Mouse (Mus musculus) lung, embryonic 16.5 days (tissue): Measurements from ENCODE around the gene Aebp1. TPM values are rescaled to one million over a fixed set of nuclear protein-coding genes. Genes with fewer than 3 reads are reported as not detected.

ENCODE experiments used
- ATAC-seq: fragments of 200-750 bp; cut with Nextera tagmentation; 2 replicates; pipeline ENCODE4 v1.8.0; 2017; ENCODE audit warnings: low read depth, mild to moderate bottlenecking, moderate library complexity
- H3K27ac ChIP-seq: fragments of 300-500 bp; sonication (generic); 2 replicates; pipeline ENCODE4 v1.5.1; 2014; ENCODE audit warnings: mild to moderate bottlenecking, control low read depth, low read length
- H3K27me3 ChIP-seq: fragments of 300-500 bp; sonication (generic); 2 replicates; pipeline ENCODE4 v1.6.1; 2014; ENCODE audit warnings: low read depth, low read length, mixed read lengths; ENCODE audit not compliant: control insufficient read depth, insufficient read depth
- H3K36me3 ChIP-seq: fragments of 300-500 bp; sonication (generic); 2 replicates; pipeline ENCODE4 v1.6.1; 2014; ENCODE audit warnings: low read length; ENCODE audit not compliant: control insufficient read depth, insufficient read depth
- H3K4me1 ChIP-seq: fragments of 300-500 bp; sonication (generic); replicated peaks from 2 replicates; pipeline ENCODE4 v1.6.1; 2014; ENCODE audit warnings: low read length, mixed read lengths; ENCODE audit not compliant: control insufficient read depth, insufficient read depth
- H3K4me2 ChIP-seq: fragments of 300-500 bp; sonication (generic); 2 replicates; pipeline ENCODE4 v1.6.1; 2014; ENCODE audit warnings: low read depth, low read length, control low read depth
- H3K4me3 ChIP-seq: fragments of 300-500 bp; sonication (generic); 2 replicates; pipeline ENCODE4 v1.5.1; 2014; ENCODE audit warnings: mild to moderate bottlenecking, low read length, control low read depth
- H3K9ac ChIP-seq: fragments of 300-500 bp; sonication (generic); 2 replicates; pipeline ENCODE4 v1.6.1; 2014; ENCODE audit warnings: low read length, control low read depth
- H3K9me3 ChIP-seq: fragments of 300-500 bp; sonication (generic); 2 replicates; pipeline ENCODE4 v1.6.1; 2016; ENCODE audit warnings: low read length; ENCODE audit not compliant: control insufficient read depth
- WGBS: fragments of 180-500 bp; shearing (Covaris S2); extraction: QIAGEN DNeasy Blood & Tissue Kit; methylation state at CpG from one replicate; pipeline ENCODE4 v1.1.7; 2014; 5-methylcytosine and 5-hydroxymethylcytosine counted together
- polyA plus RNA-seq: library from polyadenylated mRNA; unstranded; fragments of >200 nt; fragmentation: Nextera tagmentation; extraction: Ambion mirVana; gene quantifications from 2 replicates; pipeline ENCODE4 v1.2.1, GENCODE M21; 2015

Gene Aebp1
- polyA plus RNA-seq, 1 experiment from 2014 or later, result 35.1 TPM

- Histone ChIP-seq H3K9ac (no peak overlapping the region), H3K9me3 (no peaks in the 10 kb centered on the region), H3K4me3 (no peak overlapping the region), H3K27ac (no peak overlapping the region), H3K36me3 (no peaks in the 10 kb centered on the region), H3K4me2 (no peak overlapping the region), H3K27me3 (peaks cover 2% of the 10 kb centered on the region), H3K4me1 (peaks cover 9% of the 10 kb centered on the region)
- no peak for ATAC-seq
- WGBS, result 75% methylated on average over 10 of the region's 10 CpGs
Measured at GRCm38 (mm10) chr11:5905778-5906518, 44.2 kb downstream of the Aebp1 start.

DNA sequence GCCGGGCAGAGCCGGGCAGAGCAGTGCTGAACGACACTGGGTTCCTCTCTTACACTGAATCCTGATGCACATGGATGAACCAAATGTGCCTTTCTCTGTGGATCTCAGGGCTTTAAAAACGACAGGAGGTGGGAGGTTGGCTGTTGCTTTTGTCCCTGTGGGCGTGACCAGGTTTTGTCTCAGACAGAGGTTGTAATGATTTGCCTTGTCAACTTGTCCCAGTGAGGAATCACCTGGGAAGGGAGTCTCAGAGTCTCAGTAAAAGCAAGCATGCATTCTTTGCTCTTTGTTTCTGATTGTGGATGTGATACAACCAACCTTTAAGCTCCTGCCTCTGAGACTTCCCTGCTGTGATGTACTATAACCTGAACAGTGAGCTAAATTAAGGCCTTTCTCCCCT, 45.3 kb downstream of the Aebp1 start:
- H3K27ac ChIP-seq, result no peak overlapping the region
- H3K4me2 ChIP-seq, result no peak overlapping the region
- H3K36me3 ChIP-seq, result no peaks in the 10 kb centered on the region
- no peak overlapping the region for H3K9ac ChIP-seq
- 62% methylated on average over 5 of the region's 5 CpGs for WGBS
- no peaks in the 10 kb centered on the region for H3K9me3 ChIP-seq
- no peak for ATAC-seq
- H3K4me3 ChIP-seq, result no peak overlapping the region
- H3K4me1 ChIP-seq, result peaks cover 2% of the 10 kb centered on the region
- no peaks in the 10 kb centered on the region; the same call in 1 of the 2 replicates for H3K27me3 ChIP-seq

DNA sequence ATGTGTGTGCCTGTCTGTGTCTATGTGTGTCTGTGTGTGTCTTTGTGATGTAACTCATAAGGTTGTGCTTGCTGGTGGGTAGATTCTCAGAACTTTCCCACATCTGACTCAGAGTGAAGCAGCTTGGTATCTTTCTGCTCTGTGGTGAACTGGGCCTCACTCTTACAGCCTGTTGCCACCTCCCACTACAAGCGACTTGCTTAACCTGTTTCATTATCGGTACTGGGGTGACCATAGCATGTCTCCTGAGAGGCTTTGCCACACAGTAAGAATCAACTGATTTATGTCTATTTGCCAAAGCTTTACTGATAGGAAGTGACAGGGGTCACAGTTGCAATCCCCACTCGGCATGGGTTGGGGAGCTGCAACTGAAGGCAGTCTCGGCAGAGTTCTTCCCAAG, 46.9 kb downstream of the Aebp1 start:
- Histone ChIP-seq H3K27ac (no peak overlapping the region), H3K4me2 (no peak overlapping the region), H3K4me1 (no peaks in the 10 kb centered on the region; the same call in 1 of the 2 replicates), H3K9ac (no peak overlapping the region), H3K36me3 (no peaks in the 10 kb centered on the region), H3K27me3 (no peaks in the 10 kb centered on the region), H3K4me3 (no peak overlapping the region), H3K9me3 (no peaks in the 10 kb centered on the region)
- WGBS, result 26% methylated on average over 4 of the region's 4 CpGs
- no peak for ATAC-seq

- WGBS, result 30% methylated on average over 5 of the region's 5 CpGs
- Histone ChIP-seq H3K27me3 (no peaks in the 10 kb centered on the region), H3K4me2 (no peak overlapping the region), H3K9ac (no peak overlapping the region), H3K27ac (no peak overlapping the region), H3K9me3 (no peaks in the 10 kb centered on the region), H3K4me3 (no peak overlapping the region), H3K4me1 (no peaks in the 10 kb centered on the region; the same call in 1 of the 2 replicates), H3K36me3 (no peaks in the 10 kb centered on the region)
- peak; percentile 72; the same call in 1 of the 2 replicates for ATAC-seq
Measured at GRCm38 (mm10) chr11:5912635-5913034, 50.9 kb downstream of the Aebp1 start.

DNA sequence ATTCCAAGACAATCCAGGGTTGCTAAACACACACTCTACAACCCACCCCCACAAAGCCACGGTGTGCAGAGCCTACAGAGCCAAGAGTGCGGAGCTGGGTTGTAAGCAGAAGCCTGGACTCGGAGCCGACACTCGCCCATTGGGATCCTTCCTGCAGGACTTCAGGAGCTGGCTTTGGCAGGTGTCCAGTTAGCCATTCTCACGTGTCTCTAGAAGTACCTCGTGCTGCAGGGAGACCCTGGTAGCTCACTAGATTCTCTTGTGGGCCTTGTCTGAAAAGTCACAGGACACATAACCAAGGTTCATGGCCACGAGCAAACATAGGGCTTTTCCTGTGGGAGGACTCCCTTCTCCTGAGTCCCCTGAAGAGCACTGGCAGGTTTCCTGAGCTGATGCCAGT, 51.5 kb downstream of the Aebp1 start:
- Histone ChIP-seq H3K9me3 (no peaks in the 10 kb centered on the region), H3K9ac (no peak overlapping the region), H3K36me3 (no peaks in the 10 kb centered on the region), H3K27ac (no peak overlapping the region), H3K27me3 (no peaks in the 10 kb centered on the region), H3K4me3 (no peak overlapping the region), H3K4me1 (no peaks in the 10 kb centered on the region; the same call in 1 of the 2 replicates), H3K4me2 (no peak overlapping the region)
- WGBS, result 42% methylated on average over 8 of the region's 8 CpGs
- ATAC-seq, result peak; percentile 32; the same call in 1 of the 2 replicates

DNA sequence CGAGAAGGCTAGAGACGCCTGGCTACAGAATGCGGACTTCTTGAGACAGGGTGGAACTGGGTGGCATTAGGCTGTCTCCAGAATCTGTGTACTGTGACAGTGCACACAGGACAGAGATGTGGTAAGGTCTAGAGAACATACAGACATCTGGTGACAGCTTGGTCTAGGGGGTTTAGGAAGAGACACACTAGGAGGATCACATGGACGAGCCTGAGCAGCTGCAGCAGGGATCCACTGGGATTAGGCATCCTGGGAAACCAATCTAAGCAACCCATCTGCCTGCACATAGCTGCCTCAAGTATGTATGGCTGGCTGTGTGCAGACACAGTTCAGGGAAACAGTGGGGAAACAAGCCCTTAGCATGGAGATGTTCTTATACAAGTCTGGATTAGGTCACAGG, 52.2 kb downstream of the Aebp1 start:
- no peak overlapping the region for H3K4me3 ChIP-seq
- no peak overlapping the region for H3K4me2 ChIP-seq
- H3K36me3 ChIP-seq, result no peaks in the 10 kb centered on the region
- WGBS, result 78% methylated on average over 4 of the region's 4 CpGs
- H3K4me1 ChIP-seq, result no peaks in the 10 kb centered on the region
- H3K27ac ChIP-seq, result no peak overlapping the region
- H3K27me3 ChIP-seq, result no peaks in the 10 kb centered on the region
- H3K9me3 ChIP-seq, result no peaks in the 10 kb centered on the region
- ATAC-seq, result no peak
- H3K9ac ChIP-seq, result no peak overlapping the region

- H3K4me2 ChIP-seq, result no peak overlapping the region
- H3K27ac ChIP-seq, result no peak overlapping the region
- H3K9ac ChIP-seq, result no peak overlapping the region
- no peaks in the 10 kb centered on the region for H3K4me1 ChIP-seq
- no peak for ATAC-seq
- 51% methylated on average over 5 of the region's 5 CpGs for WGBS
- H3K36me3 ChIP-seq, result no peaks in the 10 kb centered on the region
- H3K4me3 ChIP-seq, result no peak overlapping the region
- no peaks in the 10 kb centered on the region for H3K9me3 ChIP-seq
- H3K27me3 ChIP-seq, result no peaks in the 10 kb centered on the region
Measured at GRCm38 (mm10) chr11:5914940-5915339, 53.2 kb downstream of the Aebp1 start.

GRCm38 (mm10) chr11:5915429-5916177, 53.9 kb downstream of the Aebp1 start:
- Histone ChIP-seq H3K4me2 (no peak overlapping the region), H3K36me3 (no peaks in the 10 kb centered on the region), H3K9me3 (no peaks in the 10 kb centered on the region), H3K4me3 (no peak overlapping the region), H3K9ac (no peak overlapping the region), H3K4me1 (peaks cover 3% of the 10 kb centered on the region; the same call in 1 of the 2 replicates), H3K27ac (no peak overlapping the region), H3K27me3 (no peaks in the 10 kb centered on the region)
- no peak for ATAC-seq
- 66% methylated on average over 5 of the region's 5 CpGs for WGBS

GRCm38 (mm10) chr11:5916178-5916548, 54.4 kb downstream of the Aebp1 start:
- no peaks in the 10 kb centered on the region for H3K9me3 ChIP-seq
- H3K36me3 ChIP-seq, result no peaks in the 10 kb centered on the region
- 68% methylated on average over 8 of the region's 8 CpGs for WGBS
- H3K4me3 ChIP-seq, result no peak overlapping the region
- no peak for ATAC-seq
- H3K4me2 ChIP-seq, result no peak overlapping the region
- H3K9ac ChIP-seq, result no peak overlapping the region
- H3K27ac ChIP-seq, result no peak overlapping the region
- peaks cover 3% of the 10 kb centered on the region; the same call in 1 of the 2 replicates for H3K4me1 ChIP-seq
- no peaks in the 10 kb centered on the region for H3K27me3 ChIP-seq
